Mouse (Mus musculus): ENCODE data around the gene Rtp1. TPM values are rescaled to one million over a fixed set of nuclear protein-coding genes. Genes with fewer than 3 reads are reported as not detected.

Gene Rtp1
- polyA plus RNA-seq, 1 experiment from 2014 or later: not detected

GRCm38 (mm10) chr16:23444231-23444630, 15.3 kb downstream of the Rtp1 start:
- Histone ChIP-seq H3K27ac (ENCODE audit: low read length) (no peak overlapping the region), H3K36me3 (ENCODE audit: control insufficient read depth, insufficient read depth) (no peaks in the 10 kb centered on the region), H3K9ac (ENCODE audit: low read length) (no peak overlapping the region), H3K4me1 (ENCODE audit: control insufficient read depth, insufficient read depth, low read length) (no peaks in the 10 kb centered on the region), H3K4me3 (ENCODE audit: low read length) (no peak overlapping the region), H3K27me3 (ENCODE audit: control insufficient read depth, insufficient read depth, low read length) (no peaks in the 10 kb centered on the region), H3K9me3 (replicated peaks; ENCODE audit: control insufficient read depth, low read length) (no peaks in the 10 kb centered on the region), H3K4me2 (ENCODE audit: low read depth, low read length) (no peak overlapping the region)
- 68% methylated on average over 4 of the region's 4 CpGs for WGBS
- no peak for ATAC-seq (replicated peaks; ENCODE audit: extremely low read depth, insufficient read depth, low FRiP score)

- no peak overlapping the region for H3K4me2 ChIP-seq (ENCODE audit: low read depth, low read length)
- no peak overlapping the region for H3K4me3 ChIP-seq (ENCODE audit: low read length)
- H3K4me1 ChIP-seq (ENCODE audit: control insufficient read depth, insufficient read depth, low read length): no peaks in the 10 kb centered on the region
- H3K27ac ChIP-seq (ENCODE audit: low read length): no peak overlapping the region
- no peaks in the 10 kb centered on the region for H3K9me3 ChIP-seq (replicated peaks; ENCODE audit: control insufficient read depth, low read length)
- H3K9ac ChIP-seq (ENCODE audit: low read length): no peak overlapping the region
- WGBS: 64% methylated on average over 2 of the region's 2 CpGs
- no peaks in the 10 kb centered on the region for H3K36me3 ChIP-seq (ENCODE audit: control insufficient read depth, insufficient read depth)
- ATAC-seq (replicated peaks; ENCODE audit: extremely low read depth, insufficient read depth, low FRiP score): no peak
- no peaks in the 10 kb centered on the region for H3K27me3 ChIP-seq (ENCODE audit: control insufficient read depth, insufficient read depth, low read length)
Measured at GRCm38 (mm10) chr16:23449946-23450345, 21.0 kb downstream of the Rtp1 start.

- Histone ChIP-seq H3K36me3 (ENCODE audit: control insufficient read depth, insufficient read depth) (no peaks in the 10 kb centered on the region), H3K4me2 (ENCODE audit: low read depth, low read length) (no peak overlapping the region), H3K9ac (ENCODE audit: low read length) (no peak overlapping the region), H3K27ac (ENCODE audit: low read length) (no peak overlapping the region), H3K27me3 (ENCODE audit: control insufficient read depth, insufficient read depth, low read length) (no peaks in the 10 kb centered on the region), H3K9me3 (replicated peaks; ENCODE audit: control insufficient read depth, low read length) (no peaks in the 10 kb centered on the region), H3K4me3 (ENCODE audit: low read length) (no peak overlapping the region), H3K4me1 (ENCODE audit: control insufficient read depth, insufficient read depth, low read length) (no peaks in the 10 kb centered on the region)
- 75% methylated on average over 4 of the region's 4 CpGs for WGBS
- no peak for ATAC-seq (replicated peaks; ENCODE audit: extremely low read depth, insufficient read depth, low FRiP score)
Measured at GRCm38 (mm10) chr16:23450816-23451215, 21.9 kb downstream of the Rtp1 start.

- Histone ChIP-seq H3K4me2 (ENCODE audit: low read depth, low read length) (no peak overlapping the region), H3K4me3 (ENCODE audit: low read length) (no peak overlapping the region), H3K4me1 (ENCODE audit: control insufficient read depth, insufficient read depth, low read length) (0 out of 2 replicates have a peak, but pooled peaks cover 2% of the 10 kb centered on the region), H3K9ac (ENCODE audit: low read length) (no peak overlapping the region), H3K27ac (ENCODE audit: low read length) (no peak overlapping the region), H3K9me3 (replicated peaks; ENCODE audit: control insufficient read depth, low read length) (no peaks in the 10 kb centered on the region), H3K27me3 (ENCODE audit: control insufficient read depth, insufficient read depth, low read length) (no peaks in the 10 kb centered on the region), H3K36me3 (ENCODE audit: control insufficient read depth, insufficient read depth) (no peaks in the 10 kb centered on the region)
- no peak for ATAC-seq (replicated peaks; ENCODE audit: extremely low read depth, insufficient read depth, low FRiP score)
- 19% methylated on average over 3 of the region's 3 CpGs for WGBS
Measured at GRCm38 (mm10) chr16:23452476-23452875, 23.5 kb downstream of the Rtp1 start.

GRCm38 (mm10) chr16:23454376-23454775, 25.4 kb downstream of the Rtp1 start:
- Histone ChIP-seq H3K4me1 (ENCODE audit: control insufficient read depth, insufficient read depth, low read length) (0 out of 2 replicates have a peak, but pooled peaks cover 2% of the 10 kb centered on the region), H3K4me3 (ENCODE audit: low read length) (no peak overlapping the region), H3K36me3 (ENCODE audit: control insufficient read depth, insufficient read depth) (no peaks in the 10 kb centered on the region), H3K4me2 (ENCODE audit: low read depth, low read length) (no peak overlapping the region), H3K9me3 (replicated peaks; ENCODE audit: control insufficient read depth, low read length) (no peaks in the 10 kb centered on the region), H3K9ac (ENCODE audit: low read length) (no peak overlapping the region), H3K27ac (ENCODE audit: low read length) (no peak overlapping the region), H3K27me3 (ENCODE audit: control insufficient read depth, insufficient read depth, low read length) (no peaks in the 10 kb centered on the region)
- no peak for ATAC-seq (replicated peaks; ENCODE audit: extremely low read depth, insufficient read depth, low FRiP score)
- 74% methylated on average over 6 of the region's 6 CpGs for WGBS

GRCm38 (mm10) chr16:23456534-23456933, 27.6 kb downstream of the Rtp1 start:
- WGBS: 58% methylated on average over 3 of the region's 3 CpGs
- Histone ChIP-seq H3K4me3 (ENCODE audit: low read length) (no peak overlapping the region), H3K36me3 (ENCODE audit: control insufficient read depth, insufficient read depth) (no peaks in the 10 kb centered on the region), H3K9me3 (replicated peaks; ENCODE audit: control insufficient read depth, low read length) (no peaks in the 10 kb centered on the region), H3K4me1 (ENCODE audit: control insufficient read depth, insufficient read depth, low read length) (0 out of 2 replicates have a peak, but pooled peaks cover 2% of the 10 kb centered on the region), H3K9ac (ENCODE audit: low read length) (no peak overlapping the region), H3K4me2 (ENCODE audit: low read depth, low read length) (no peak overlapping the region), H3K27me3 (ENCODE audit: control insufficient read depth, insufficient read depth, low read length) (no peaks in the 10 kb centered on the region), H3K27ac (ENCODE audit: low read length) (peak overlapping the region; percentile 51; the same call in 1 of the 2 replicates)
- peak; percentile 52; the same call in 1 of the 2 replicates for ATAC-seq (replicated peaks; ENCODE audit: extremely low read depth, insufficient read depth, low FRiP score)

- 78% methylated on average over 5 of the region's 5 CpGs for WGBS
- Histone ChIP-seq H3K27ac (ENCODE audit: low read length) (no peak overlapping the region), H3K36me3 (ENCODE audit: control insufficient read depth, insufficient read depth) (no peaks in the 10 kb centered on the region), H3K9me3 (replicated peaks; ENCODE audit: control insufficient read depth, low read length) (no peaks in the 10 kb centered on the region), H3K9ac (ENCODE audit: low read length) (no peak overlapping the region), H3K4me1 (ENCODE audit: control insufficient read depth, insufficient read depth, low read length) (0 out of 2 replicates have a peak, but pooled peaks cover 2% of the 10 kb centered on the region), H3K4me3 (ENCODE audit: low read length) (no peak overlapping the region), H3K4me2 (ENCODE audit: low read depth, low read length) (no peak overlapping the region), H3K27me3 (ENCODE audit: control insufficient read depth, insufficient read depth, low read length) (no peaks in the 10 kb centered on the region)
- no peak for ATAC-seq (replicated peaks; ENCODE audit: extremely low read depth, insufficient read depth, low FRiP score)
Measured at GRCm38 (mm10) chr16:23457338-23457737, 28.4 kb downstream of the Rtp1 start.

GRCm38 (mm10) chr16:23458906-23459588, 30.1 kb downstream of the Rtp1 start:
- H3K36me3 ChIP-seq (ENCODE audit: control insufficient read depth, insufficient read depth): no peaks in the 10 kb centered on the region
- no peak overlapping the region for H3K4me2 ChIP-seq (ENCODE audit: low read depth, low read length)
- ATAC-seq (replicated peaks; ENCODE audit: extremely low read depth, insufficient read depth, low FRiP score): no peak
- H3K4me3 ChIP-seq (ENCODE audit: low read length): no peak overlapping the region
- H3K27ac ChIP-seq (ENCODE audit: low read length): no peak overlapping the region
- H3K4me1 ChIP-seq (ENCODE audit: control insufficient read depth, insufficient read depth, low read length): 0 out of 2 replicates have a peak, but pooled peaks cover 2% of the 10 kb centered on the region
- H3K9me3 ChIP-seq (replicated peaks; ENCODE audit: control insufficient read depth, low read length): no peaks in the 10 kb centered on the region
- H3K27me3 ChIP-seq (ENCODE audit: control insufficient read depth, insufficient read depth, low read length): no peaks in the 10 kb centered on the region
- WGBS: 46% methylated on average over 7 of the region's 7 CpGs
- no peak overlapping the region for H3K9ac ChIP-seq (ENCODE audit: low read length)

GRCm38 (mm10) chr16:23463671-23464347, 34.9 kb downstream of the Rtp1 start:
- 67% methylated on average over 4 of the region's 4 CpGs for WGBS
- ATAC-seq (replicated peaks; ENCODE audit: extremely low read depth, insufficient read depth, low FRiP score): no peak
- no peak overlapping the region for H3K27ac ChIP-seq (ENCODE audit: low read length)
- no peak overlapping the region for H3K9ac ChIP-seq (ENCODE audit: low read length)
- H3K9me3 ChIP-seq (replicated peaks; ENCODE audit: control insufficient read depth, low read length): no peaks in the 10 kb centered on the region
- H3K27me3 ChIP-seq (ENCODE audit: control insufficient read depth, insufficient read depth, low read length): no peaks in the 10 kb centered on the region
- H3K36me3 ChIP-seq (ENCODE audit: control insufficient read depth, insufficient read depth): no peaks in the 10 kb centered on the region
- no peak overlapping the region for H3K4me2 ChIP-seq (ENCODE audit: low read depth, low read length)
- no peaks in the 10 kb centered on the region for H3K4me1 ChIP-seq (ENCODE audit: control insufficient read depth, insufficient read depth, low read length)
- H3K4me3 ChIP-seq (ENCODE audit: low read length): no peak overlapping the region

Data from heart, embryonic 16.5 days (tissue).